Mouse (Mus musculus) T-helper 1 cell (primary cell): ENCODE results near the gene Hirip3.

ENCODE experiments used
- in situ Hi-C: fragments of 300-600 bp; cut with MboI, MseI; formaldehyde crosslinking; loops from one replicate; pipeline ENCODE4 v1.15.1; 2025; ENCODE audit warnings: high pct_unique_total_duplicates

Gene Hirip3

DNA sequence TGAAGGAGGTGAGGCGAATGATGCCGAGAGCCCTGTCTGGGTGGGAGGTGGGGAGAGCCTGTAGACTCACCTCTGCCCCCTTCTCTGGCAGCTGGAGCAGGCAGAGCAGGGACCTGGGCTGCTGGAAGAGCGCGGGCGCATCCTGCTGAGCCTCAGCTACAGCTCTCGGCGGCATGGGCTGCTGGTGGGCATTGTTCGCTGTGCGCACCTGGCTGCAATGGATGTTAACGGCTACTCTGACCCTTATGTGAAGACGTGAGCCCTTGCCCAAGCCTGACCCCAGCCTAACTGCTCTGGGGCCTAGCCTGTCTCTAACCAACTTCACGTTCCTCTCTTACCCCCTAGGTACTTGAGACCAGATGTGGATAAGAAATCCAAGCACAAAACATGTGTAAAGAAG is 10.6 kb upstream of the Hirip3 start:
- in situ Hi-C loops, result no loop called here

DNA sequence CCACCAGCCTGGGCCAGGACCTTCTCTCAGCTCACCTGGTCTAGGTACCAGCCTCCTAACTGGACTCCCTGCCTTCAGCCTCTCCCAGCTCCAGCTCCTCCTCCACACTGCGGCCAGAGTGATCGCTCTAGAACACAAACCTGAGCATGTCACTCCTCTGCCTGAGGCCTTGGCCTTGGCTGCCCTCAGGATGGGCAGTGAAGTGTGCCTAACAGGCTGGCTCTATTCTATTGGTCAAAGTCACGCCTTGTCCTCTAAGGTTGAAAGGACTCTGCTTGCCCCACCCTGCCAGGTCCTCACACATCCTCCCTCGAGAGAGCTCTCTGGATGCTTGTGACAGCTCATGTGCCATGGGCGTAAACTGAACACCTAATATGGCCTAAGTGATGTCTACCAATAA is 8.3 kb upstream of the Hirip3 start:
- in situ Hi-C loops, result no loop called here

DNA sequence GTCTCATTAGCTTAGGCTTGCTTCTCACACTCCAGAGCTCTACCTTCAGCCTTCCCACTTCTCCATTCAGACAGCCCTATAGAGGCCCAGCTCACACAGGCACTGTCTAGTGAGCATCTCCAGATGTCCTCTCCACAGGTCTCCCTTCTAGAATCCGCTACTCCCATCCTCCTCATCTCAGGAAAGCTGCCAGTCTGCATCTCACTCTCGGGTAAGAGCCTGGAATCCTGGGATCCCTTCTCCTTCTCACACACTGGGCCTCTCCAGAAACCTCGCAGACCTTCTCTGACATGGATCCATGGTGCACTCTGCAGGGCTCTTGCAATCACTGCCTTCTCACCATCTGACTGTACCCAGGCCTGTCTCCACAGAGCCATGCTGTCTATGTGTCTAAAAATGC is 6.1 kb upstream of the Hirip3 start:
- in situ Hi-C loops, result no loop called here

DNA sequence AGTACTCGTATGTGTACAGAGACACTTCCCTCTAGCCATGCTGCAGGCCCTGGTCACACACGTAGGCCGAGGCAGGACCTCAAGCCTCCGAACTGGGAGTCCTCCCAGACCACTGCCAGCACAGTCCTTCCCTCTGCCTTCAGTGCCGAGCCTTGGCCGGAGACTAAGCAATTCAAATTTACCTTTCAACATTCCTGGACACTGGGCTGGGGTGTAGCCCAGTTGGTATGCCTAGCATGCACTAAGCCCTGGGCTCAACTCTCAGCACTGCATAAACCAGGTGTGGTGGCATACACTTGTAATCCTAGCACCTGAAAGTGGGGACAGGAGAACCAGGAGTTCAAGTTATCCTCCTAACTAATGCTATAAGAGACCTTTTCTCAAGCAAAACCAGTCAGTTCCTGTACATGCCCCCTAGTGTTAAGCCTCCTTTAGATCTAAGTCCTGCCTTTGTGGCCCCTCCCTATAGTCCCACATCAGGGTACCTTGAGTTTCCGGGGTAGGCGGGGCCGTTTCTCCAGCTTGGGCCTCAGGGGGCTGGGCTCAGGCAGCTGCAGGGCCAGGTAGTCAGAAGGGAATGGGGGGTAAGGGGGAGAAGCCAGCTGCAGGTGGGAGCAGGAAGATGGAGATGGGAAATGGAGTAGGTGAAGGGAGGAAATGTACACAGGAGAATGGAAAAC is 4.9 kb upstream of the Hirip3 start:
- in situ Hi-C loops, result no loop called here

DNA sequence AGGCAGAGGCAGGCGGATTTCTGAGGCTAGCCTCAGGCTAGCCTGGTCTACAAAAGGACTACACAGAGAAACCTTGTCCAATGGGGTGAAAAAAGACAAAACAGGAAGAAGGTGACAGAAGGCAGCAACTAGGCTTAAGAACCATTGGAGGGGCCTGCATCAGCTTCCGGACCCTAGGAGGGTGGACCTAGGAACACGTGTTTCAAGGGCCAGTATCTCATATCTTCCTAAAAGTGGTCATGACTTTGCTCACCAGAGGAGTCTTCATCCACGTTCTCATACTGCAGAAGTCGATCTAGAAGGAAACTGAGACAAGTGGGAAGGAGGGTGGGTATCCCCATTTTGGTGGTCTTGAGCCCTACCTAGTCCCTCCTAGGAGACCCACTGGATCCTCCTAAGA is 785 bp upstream of the Hirip3 start:
- in situ Hi-C loops, result loop anchor here (10.0 kb wide), 1 partner anchor 564 kb away; the partner anchor contains the start of gene Zfp688

DNA sequence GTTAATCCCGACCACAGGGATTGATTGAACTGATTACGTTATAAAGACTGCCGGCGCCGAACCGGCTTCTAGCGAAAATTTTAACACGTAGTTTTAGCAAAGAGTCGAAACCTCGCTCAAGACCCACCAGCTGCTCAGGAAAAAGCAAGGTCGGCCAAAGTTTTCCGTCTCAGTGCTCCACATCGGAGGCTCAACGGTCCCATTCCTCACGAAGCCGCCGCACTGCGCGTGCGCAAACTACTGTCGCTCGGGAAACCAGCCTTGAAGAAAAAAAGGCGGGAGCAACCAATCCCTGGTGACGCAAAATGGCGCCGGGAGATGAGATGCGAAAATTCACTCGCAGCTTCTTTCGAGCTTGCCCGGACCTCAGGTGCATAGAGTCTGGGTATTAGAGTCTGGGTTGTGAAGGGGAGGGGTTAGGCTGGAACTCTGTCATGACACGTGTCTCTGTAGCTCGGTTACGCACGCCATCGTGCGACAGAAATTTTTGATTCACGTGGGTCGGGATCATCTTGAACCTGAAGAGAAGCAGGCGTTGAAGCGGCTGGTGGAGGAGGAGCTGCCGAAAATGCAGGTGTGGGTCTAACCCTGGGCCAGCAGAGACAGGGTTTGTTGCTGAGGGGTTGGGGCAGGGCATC is 494 bp downstream of the Hirip3 start, which contains the start of gene Ino80e:
Gene Ino80e (minus strand): TSS at position 231 of the 638 bp plus-strand sequence.
- in situ Hi-C loops, result loop anchor here (10.0 kb wide), 1 partner anchor 563 kb away; the partner anchor contains the start of gene Zfp688

DNA sequence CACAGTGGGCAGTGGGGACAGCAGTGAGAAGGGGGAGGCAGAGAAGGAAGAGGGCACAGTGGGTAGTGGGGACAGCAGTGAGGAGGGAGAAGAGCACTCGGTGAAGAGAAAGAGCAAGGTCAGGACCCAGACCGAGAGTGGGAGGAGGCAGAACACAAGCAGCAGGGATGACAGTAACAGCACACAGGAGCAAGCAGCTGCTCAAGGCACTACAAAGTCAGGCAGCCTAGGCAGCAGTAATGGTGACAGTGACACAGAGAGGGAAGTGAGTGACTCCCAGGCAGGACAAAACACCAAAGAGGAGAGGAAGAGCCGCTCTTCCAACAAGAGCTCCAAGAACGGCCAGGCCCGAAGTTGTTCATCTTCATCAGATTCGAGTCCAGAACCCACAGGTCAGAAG is 2.0 kb downstream of the Hirip3 start:
- in situ Hi-C loops, result loop anchor here (10.0 kb wide), 1 partner anchor 561 kb away; the partner anchor contains the start of gene Zfp688

DNA sequence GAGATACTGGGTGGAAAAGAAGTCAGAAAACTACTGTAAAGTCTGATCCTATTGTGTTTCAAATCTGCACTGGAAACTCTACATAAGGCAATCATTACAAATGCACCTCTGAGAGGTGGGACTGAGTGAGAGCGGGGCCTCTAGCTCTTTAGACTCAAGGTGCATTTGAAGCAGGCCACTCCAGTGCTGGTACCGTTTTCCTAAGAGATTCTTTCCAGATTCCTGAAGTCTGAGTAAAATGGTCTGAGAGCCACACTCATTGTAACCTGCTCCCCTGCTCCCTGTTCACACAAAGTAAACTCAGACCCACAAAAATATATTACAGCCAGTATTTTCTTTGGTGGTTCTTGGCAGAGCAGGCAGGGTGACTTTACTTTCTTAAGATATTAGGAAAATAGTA is 5.8 kb downstream of the Hirip3 start:
- in situ Hi-C loops, result loop anchor here (10.0 kb wide), 1 partner anchor 557 kb away; the partner anchor contains the start of gene Zfp688

DNA sequence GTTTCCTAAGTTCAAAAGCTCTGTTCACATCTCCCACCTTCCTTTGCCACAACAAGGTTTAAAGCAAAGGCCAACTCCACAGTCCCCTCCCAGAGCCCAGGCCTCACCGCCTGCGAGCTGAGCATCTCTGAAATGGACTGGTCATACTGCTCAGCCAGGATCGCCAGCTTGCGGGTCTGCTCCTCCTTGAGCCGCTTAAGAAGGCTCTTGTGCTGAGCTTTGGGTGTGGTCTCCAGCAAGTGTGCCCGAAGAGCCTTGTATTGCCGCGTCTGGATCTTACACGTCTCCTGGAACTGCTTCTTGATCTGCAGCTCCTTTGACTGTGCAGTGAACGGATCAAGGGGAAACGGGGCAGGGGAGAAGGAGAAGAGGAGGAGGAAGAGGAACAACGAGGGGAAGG is 6.2 kb downstream of the Hirip3 start:
- in situ Hi-C loops, result loop anchor here (10.0 kb wide), 1 partner anchor 557 kb away; the partner anchor contains the start of gene Zfp688

DNA sequence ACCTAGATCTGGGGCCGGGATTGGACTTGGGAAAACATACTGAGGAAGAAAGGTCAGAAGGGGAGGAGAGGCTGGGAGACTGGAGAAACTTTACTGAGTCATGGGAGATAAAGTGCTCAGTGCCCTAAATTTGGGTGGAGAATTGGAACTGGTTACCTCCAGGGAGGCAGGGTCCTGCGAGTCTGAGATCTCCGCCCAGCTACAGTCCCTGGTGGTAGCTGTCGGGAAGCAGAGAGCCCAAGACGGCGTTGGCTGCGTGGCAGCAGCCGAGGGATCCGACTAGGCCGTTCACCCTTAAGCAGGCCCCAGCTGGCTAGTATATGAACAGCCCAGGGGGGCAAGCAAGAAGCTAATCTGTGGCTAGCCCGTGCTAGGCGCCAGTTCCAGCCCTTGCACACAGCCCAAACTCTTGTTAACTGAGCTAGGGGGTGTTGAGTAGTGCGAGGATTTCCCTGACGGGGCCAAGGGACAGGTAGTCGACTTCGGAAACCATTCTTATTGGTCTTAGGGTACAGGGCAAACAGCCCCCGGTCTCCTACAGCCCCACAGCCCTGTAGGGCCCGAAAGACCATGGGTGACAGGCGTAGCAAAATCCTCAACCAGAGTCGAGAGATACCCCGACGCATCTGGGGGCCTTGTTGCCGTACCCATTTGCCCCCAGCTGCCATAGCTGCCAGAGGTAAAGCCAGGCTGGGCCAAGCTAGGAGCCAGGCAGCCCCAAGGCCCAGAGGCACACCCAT is 8.2 kb downstream of the Hirip3 start:
- in situ Hi-C loops, result loop anchor here (10.0 kb wide), 1 partner anchor 555 kb away; the partner anchor contains the start of gene Zfp688

DNA sequence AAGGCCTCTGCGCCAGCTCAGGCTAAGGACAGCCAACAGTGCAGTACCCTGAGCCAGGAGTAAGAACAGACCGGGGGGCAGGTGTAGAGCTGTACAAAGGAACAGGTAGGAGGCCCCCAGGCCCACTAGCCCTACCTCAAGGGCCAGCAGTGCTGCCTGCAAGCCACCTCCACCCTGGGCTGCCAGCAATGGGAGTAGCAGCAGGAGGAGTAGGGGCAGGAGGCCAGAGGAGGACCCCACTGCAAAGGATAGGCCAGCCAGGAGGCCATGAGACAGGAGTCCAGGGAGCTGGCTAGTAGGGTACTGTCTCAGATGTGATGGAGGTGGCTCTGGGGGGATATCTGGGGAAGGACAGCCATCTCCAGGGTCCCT is 8.7 kb downstream of the Hirip3 start:
- in situ Hi-C loops, result no loop called here

DNA sequence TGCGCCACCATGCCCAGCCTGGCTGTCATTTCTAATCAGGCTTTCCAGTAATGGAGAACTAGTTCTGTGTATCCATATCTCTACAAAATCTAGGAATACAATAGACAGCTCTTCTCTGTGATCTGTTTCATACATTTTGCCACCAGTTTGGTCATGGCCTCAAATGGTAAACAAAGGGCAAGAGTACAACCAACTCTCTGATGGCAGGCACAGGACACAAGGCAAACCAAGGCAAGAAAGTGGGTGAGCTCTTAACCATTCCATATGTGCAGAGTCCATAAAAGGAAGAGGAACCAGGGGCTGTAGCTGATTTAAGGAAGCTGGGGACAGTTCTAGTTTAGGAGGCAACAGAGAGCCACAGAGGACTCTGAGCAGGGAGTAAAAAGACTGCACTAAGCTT is 15.5 kb downstream of the Hirip3 start:
- in situ Hi-C loops, result no loop called here

DNA sequence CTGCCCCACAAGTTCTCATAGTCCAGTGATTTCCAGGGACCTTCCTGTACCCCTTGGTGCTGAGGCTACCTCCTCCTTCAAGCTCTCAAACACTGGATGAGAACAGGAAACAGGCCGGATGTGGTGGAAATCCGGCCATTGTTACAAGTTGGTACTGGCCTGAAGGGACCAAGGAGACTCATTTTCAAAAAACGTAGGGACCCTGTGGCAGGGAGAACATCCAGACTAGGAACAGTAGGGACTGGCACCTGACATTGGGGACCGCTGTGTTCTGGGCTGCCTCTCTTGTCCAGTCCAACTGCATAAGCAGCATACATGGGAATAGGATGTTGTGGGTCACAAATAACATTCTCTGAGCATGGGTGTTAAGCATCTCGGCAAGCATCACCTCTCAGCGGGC is 19.3 kb downstream of the Hirip3 start:
- in situ Hi-C loops, result no loop called here

DNA sequence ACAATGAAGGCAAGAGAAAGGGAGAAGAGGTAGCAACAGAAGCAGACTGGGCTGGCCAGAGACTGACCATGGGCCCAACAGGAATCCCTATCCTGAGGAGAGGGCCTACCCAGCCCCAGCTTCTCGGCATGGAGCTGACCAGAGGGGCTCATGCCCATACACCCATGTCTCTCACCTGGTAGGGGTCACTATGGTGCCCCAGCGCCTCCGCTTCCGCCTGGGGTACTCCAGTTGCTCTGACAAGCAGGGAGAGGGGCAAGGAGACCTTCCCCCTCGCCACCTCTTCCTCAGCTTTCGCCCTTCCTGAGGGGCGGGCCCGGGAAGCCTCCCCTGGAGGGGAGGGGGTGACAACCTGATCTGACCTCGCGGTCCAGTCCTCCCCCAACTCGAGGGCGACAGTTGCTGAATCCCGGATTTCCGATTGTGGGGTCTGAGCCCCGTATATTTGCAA is 22.0 kb downstream of the Hirip3 start:
- in situ Hi-C loops, result no loop called here

DNA sequence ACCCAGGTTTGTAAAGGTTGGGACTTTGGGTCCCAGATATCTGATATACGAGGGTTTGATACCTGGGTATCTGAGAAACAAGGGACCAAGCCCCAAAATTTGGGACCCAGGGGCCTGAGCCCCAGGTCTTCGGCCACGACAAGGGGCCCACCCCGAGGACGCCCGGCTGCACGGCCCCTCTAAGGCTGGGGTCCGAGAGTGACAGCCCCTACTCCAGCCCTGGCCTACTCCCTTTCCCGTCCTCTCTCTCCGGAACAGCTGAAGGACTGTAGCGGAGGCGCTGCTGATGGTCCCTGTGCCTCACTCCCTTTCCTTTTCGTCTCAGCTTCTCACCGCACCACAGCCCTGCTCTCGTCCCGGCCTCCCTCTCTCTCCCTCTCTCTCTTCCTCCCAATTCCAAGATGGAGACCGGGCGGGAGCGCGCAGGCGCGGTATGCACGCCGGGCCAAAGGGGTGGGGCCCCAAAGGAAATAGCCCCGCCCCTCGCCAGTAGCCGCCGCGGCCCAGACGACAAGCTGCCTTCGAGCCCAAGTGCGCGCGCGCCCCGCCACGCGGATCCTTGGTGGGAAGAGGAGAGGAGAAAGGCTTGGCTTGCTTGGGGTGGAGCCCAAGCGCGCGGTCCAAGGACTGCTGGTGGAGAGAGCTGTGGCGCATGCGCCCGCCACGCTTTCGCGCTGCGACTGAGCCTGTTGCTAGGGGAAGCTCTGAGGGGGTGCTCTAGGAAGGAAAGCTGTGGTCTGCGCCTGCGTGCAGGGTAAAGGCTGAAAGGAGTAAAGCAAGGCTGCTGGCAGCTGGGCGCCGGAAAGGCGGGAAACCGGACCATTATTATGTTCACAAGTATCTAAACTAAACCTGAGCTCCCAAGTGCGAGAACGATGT is 22.8 kb downstream of the Hirip3 start, which contains the start of gene Taok2:
Gene Taok2 (minus strand): TSS at position 418 of the 879 bp plus-strand sequence.
- in situ Hi-C loops, result no loop called here

DNA sequence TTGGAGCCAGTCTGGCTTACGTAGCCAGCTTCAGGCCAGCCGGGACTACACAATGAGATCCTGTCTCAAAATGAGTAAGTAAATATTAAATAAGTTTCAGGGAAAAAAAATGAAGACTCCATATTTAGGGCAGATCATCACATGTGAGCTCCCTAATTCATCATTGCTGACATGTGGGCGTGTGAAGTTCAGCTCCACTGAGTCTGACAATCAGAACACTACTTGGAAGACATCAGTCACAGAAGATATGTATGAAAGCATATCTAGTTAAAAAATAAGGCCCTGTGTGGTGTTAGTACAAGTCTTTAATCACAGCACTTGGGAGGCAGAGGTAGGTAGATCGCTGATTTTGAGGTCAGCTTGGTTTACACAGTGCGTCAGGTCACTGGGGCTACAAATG is 25.5 kb downstream of the Hirip3 start:
- in situ Hi-C loops, result no loop called here

DNA sequence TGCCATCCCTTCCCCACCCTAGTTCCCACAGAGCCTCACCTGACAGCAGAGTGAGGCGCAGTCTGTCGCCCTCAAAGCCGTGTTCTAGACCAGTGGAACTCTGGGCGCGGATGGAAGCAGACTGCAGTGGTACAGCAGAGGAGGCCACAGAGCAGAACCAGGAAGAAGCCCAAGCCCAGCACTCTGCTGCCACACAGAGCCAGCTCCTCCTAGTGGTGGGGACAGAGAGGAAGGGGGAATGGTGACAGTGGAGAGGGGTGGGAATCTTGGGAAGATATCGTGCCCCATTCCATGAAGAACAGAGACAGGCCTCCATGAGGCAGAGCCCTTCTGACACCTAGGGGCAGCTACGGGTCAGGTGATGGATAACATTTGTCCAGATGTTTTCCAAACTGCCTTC is 27.1 kb downstream of the Hirip3 start:
- in situ Hi-C loops, result no loop called here

DNA sequence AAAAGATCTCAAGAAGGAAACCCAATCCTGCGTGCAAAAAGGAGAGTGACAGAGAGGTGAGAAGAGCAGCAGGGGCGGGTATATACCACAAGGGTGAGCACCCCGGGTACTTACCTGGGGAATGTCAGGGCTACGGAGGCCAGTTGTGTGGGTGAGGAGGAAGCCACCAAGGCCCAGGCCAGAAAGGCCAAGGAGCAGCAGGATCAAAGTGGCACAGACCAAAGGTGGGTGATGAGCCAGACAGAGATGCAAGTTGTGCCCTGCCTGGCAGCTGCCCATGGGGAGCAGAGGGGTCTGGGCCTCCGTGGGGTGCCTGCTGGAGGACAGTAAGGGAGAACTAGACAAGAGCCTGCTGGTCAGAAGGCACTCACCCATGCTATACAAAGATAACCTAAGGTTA is 35.1 kb downstream of the Hirip3 start:
- in situ Hi-C loops, result no loop called here

DNA sequence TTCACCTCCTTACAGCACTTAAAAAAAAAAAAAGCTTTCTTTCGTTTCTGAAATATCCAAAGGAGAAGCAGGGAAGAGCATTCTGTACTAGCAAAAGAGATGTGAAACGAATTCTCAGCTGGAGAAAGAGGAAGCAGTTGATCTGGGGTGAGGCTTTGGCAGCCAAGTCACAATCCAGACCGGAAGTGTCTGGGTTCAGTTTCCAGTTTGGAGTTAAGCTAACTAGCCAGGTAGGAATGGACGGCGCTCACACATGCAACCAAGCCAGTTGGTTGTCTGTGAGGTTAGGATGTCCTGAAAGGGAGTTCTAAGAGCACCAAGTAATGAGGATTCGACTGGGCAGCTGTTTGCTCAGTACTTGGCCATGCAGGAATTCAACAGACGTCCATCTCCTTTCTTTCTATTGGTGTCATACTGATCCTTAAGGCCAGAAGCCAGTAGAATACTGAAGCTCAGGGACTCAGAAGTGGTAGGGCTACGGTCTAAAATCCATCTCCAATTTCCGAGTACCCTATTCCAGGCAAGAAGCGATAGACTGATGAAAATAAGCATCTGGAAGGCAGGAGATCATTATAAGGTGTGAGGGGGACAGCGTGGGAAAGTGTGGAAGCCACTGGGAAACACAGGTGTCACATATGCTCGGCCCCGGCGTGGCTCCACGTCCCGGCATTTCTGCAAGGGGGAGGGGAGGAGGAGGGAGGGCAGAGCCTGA is 35.8 kb downstream of the Hirip3 start:
- in situ Hi-C loops, result no loop called here
